Mouse (Mus musculus) lung, adult 2 months (tissue): Measurements from ENCODE around the gene Gm17509. TPM values are rescaled to one million over a fixed set of nuclear protein-coding genes. Genes with fewer than 3 reads are reported as not detected.

ENCODE experiments used
- DNase-seq: peaks from one replicate; pipeline ENCODE4 v3.0.0; 2022
- H3K4me1 ChIP-seq: fragments of 200-500 bp; 2 replicates; pipeline ENCODE4 v1.6.1; 2011; ENCODE audit warnings: low read length; ENCODE audit not compliant: control insufficient read depth, insufficient read depth
- H3K4me3 ChIP-seq: fragments of 200-500 bp; replicated peaks from 2 replicates; pipeline ENCODE3; 2011; ENCODE audit warnings: low read depth, mild to moderate bottlenecking, control low read depth, low read length; ENCODE audit errors: extremely low read depth
- CTCF ChIP-seq: fragments of 200-500 bp; IDR thresholded peaks from 2 replicates; pipeline ENCODE4 v1.5.1; 2011; ENCODE audit warnings: mild to moderate bottlenecking, low read length, control low read depth; ENCODE audit not compliant: insufficient read depth
- POLR2A ChIP-seq: fragments of 200-500 bp; IDR thresholded peaks from 2 replicates; pipeline ENCODE4 v1.6.1; 2011; ENCODE audit warnings: low read depth, mild to moderate bottlenecking, control low read depth, low read length, borderline replicate concordance; ENCODE audit errors: extremely low read depth
- WGBS: fragments of 180-500 bp; shearing (Covaris S2); methylation state at CpG from one replicate; pipeline ENCODE4 v1.1.7; 2018; 5-methylcytosine and 5-hydroxymethylcytosine counted together
- polyA plus RNA-seq: library from polyadenylated mRNA; depleted of rRNA; stranded (reverse); fragments of >200 nt; gene quantifications from 2 replicates; pipeline ENCODE4 v1.2.3, GENCODE M21; 2012

The Gm17509 gene
- polyA plus RNA-seq, 1 experiment: 0.11 TPM

DNA sequence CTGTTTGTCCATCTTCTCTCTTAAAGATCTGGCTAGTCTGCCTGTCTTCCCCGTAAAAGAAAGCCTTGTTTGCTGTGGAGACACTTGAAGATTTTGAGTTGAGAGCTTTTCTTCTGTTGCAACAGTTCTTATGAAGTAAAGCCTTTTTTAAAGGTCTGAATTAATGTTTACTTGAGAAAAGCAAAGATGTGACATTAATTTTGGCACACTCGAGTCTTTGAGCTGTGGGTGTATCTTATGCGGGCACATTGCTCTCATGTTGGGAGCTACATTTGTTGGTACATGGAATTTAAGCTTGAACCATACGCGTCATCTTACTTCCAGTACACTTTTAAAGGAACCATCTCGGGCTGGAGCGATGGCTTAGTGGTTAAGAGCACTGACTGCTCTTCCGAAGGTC, 12.9 kb upstream of the Gm17509 start:
- WGBS: 71% methylated on average over 8 of the region's 8 CpGs
- peaks cover 3% of the 10 kb centered on the region for H3K4me1 ChIP-seq
- no peak overlapping the region for H3K4me3 ChIP-seq
- no peak for DNase-seq
- TF ChIP-seq CTCF: no peak
- no peak for TF ChIP-seq POLR2A

GRCm38 (mm10) chr13:117230371-117231110, 9.7 kb upstream of the Gm17509 start:
- no peak overlapping the region for H3K4me3 ChIP-seq
- no peaks in the 10 kb centered on the region; the same call in 1 of the 2 replicates for H3K4me1 ChIP-seq
- DNase-seq: no peak
- 48% methylated on average over 6 of the region's 6 CpGs for WGBS
- TF ChIP-seq POLR2A (no peak), CTCF (no peak)

DNA sequence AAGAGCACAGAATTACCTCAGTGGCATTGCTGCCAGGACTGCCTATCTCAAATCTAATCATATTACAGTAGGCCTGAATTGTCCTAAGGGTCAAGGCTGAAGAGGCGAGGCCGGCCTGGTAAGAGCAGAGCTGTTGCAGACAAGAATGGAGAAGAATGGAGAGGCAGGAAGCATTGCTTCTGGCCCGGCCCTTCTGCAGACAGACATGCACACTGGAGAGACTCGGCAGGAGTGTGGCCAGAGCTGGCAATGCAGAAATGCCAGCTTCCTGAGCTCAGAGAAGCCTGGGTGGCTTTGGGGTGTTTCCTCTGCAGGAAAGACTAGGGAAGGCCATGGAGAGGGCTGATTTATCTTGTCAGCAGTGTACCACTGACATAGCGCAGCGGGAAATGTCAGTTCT, 4.7 kb upstream of the Gm17509 start:
- WGBS: 59% methylated on average over 6 of the region's 6 CpGs
- no peak overlapping the region for H3K4me3 ChIP-seq
- no peak for TF ChIP-seq POLR2A
- TF ChIP-seq CTCF: no peak

GRCm38 (mm10) chr13:117224901-117225300, 4.0 kb upstream of the Gm17509 start:
- no peaks in the 10 kb centered on the region; the same call in 1 of the 2 replicates for H3K4me1 ChIP-seq
- WGBS: 68% methylated on average over 2 of the region's 2 CpGs

More for the DNA sequence above, 4.7 kb upstream of the Gm17509 start:
- H3K4me1 ChIP-seq: no peaks in the 10 kb centered on the region; the same call in none of the 2 replicates
- no peak for DNase-seq

GRCm38 (mm10) chr13:117223125-117223524, 2.2 kb upstream of the Gm17509 start:
- no peak for DNase-seq
- WGBS: 41% methylated on average over 5 of the region's 5 CpGs
- TF ChIP-seq POLR2A (no peak), CTCF (no peak)

More at GRCm38 (mm10) chr13:117224901-117225300, 4.0 kb upstream of the Gm17509 start:
- H3K4me3 ChIP-seq: no peak overlapping the region
- no peak for DNase-seq
- TF ChIP-seq CTCF (no peak), POLR2A (no peak)

DNA sequence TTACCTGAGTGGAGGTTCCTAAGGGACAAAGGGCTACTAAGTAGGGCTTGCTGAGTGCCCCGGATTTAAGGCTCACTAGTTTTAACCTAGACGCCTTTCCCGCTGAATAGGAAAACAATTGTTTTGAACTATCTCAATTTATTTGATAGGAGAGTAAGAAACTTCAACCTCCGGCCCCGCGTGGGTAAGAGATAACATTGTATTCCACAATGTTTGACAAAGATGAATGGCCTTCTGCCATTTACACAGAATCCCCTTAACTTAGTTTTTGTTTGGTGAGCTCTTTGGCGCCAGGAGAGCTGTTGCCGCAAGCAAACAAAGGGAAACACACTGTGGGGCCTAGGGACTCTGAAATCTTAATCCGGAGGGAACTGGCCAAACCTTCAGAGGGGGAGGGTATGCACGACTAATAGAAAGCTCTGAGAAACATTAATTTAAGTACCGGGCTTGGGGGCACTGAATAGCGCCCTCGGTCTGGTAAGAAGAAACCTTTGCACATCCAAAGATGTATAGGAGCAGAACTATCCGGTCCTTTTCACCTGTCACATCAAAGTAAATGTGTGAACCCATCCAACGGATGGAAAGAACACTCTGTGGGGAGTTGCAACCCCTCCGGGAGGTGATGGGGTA, 889 bp downstream of the Gm17509 start:
- H3K4me3 ChIP-seq: peak overlapping the region; percentile 66
- WGBS: 16% methylated on average over 16 of the region's 16 CpGs
- DNase-seq: no peak
- no peak for TF ChIP-seq CTCF
- H3K4me1 ChIP-seq: peaks cover 3% of the 10 kb centered on the region; the same call in 1 of the 2 replicates

More at GRCm38 (mm10) chr13:117223125-117223524, 2.2 kb upstream of the Gm17509 start:
- Histone ChIP-seq H3K4me3 (no peak overlapping the region), H3K4me1 (no peaks in the 10 kb centered on the region; the same call in 1 of the 2 replicates)

DNA sequence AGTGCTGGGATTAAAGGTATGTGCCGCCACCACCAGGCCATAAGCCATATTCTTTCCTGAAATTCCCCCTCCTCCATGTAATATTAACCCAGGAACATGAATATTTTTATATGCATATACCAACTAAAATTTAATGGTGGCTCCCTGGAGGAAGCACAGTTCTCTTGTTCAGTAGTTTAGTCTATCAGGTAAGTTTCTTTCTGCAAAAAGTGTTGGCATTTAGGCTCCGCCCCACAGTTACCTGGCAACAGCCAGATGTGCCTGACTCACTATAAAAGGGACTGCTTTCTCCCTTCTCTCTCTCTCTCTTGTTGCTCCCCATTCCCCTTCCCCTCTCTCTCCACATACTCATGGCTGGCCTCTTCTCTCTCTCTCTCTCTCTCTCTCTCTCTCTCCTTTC, 2.8 kb downstream of the Gm17509 start:
- DNase-seq: no peak
- TF ChIP-seq POLR2A (no peak), CTCF (no peak)
- WGBS: 90% methylated on average over 2 of the region's 2 CpGs
- peaks cover 3% of the 10 kb centered on the region; the same call in 1 of the 2 replicates for H3K4me1 ChIP-seq
- H3K4me3 ChIP-seq: no peak overlapping the region

- TF ChIP-seq POLR2A (no peak), CTCF (no peak)
- no peak for DNase-seq
- Histone ChIP-seq H3K4me3 (no peak overlapping the region), H3K4me1 (peaks cover 3% of the 10 kb centered on the region; the same call in 1 of the 2 replicates)
- 54% methylated on average over 11 of the region's 11 CpGs for WGBS
These were observed 3.3 kb downstream of the Gm17509 start for GRCm38 (mm10) chr13:117217621-117218020.

- Histone ChIP-seq H3K4me3 (no peak overlapping the region), H3K4me1 (peaks cover 3% of the 10 kb centered on the region; the same call in 1 of the 2 replicates)
- TF ChIP-seq POLR2A (no peak), CTCF (no peak)
- DNase-seq: no peak
- 30% methylated on average over 9 of the region's 9 CpGs for WGBS
These were observed 4.0 kb downstream of the Gm17509 start for GRCm38 (mm10) chr13:117216752-117217363.
